Mouse (Mus musculus): ENCODE measurements at regions not wholly inside any gene's neighbourhood (a gene's known extent, or its start where the extent isn't known, plus 50 kb on each side); places are given as distances from the start of the nearest gene placed in this dataset.
A peak's percentile ranks its signal among the peaks of the same experiment; 100 is the strongest.

- DNase-seq = no peak
Observed at GRCm38 (mm10) chr1:138771307-138772011, 76.9 kb downstream of the Lhx9 start.

DNA sequence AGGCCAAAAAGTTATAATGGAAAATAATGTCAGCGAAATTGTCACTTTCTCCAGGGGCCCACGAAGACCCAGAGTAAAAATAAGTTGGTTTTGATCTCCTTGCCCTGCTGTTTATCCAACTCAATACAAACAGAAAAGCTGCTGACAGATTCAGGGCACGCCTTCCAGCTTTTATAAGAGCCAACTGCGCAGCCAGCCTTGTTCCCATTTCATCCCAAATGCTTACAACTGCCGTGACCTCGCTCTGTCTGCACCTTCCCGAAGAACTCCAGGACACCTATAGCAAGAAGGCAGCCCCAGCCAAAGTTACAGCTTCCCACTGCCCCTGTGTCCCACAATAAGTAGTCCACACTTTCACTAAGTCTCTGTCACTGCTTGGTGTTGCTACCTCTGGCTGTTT, 85.5 kb downstream of the Lhx9 start:
- no peak for DNase-seq

DNA sequence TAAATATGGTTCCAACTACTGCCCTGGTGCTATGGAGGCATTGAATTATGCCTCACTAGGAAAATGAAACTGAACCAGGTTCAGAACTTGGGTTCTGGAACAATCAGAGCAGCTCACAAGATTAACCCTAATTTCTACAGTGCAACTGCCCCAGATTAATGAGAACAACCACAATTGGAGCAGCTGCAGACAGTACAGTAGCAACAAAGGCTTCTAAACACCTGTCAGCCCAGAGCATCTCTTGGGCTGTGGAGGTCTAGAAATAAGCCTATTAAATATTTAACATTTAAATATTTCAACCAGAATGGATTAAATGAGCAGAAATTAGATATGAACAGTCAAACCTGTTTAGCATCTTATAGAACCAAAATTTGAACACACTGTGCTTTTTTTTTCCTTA, 90.6 kb downstream of the Lhx9 start:
- no peak for DNase-seq

GRCm38 (mm10) chr1:138733308-138733707, 113.4 kb upstream of the Nek7 start:
- DNase-seq = no peak

DNA sequence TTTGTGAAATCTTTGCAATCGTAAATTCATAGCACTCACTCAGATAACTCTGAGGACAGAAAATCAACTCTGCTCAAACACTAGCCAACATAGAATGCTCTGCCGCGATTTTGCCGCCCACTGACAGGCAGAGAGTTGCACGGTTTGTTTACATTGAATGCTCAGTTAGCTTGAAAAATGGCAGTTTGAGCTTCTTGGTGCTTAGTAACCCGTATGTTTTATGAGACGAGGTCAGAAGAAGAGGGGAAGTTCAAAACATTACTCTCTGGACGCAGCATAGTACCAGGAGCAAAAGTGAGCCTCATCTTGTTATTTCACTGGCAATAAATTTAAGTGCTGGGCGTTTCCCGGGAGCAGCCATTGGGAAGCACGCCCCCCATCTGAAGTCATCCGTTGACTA, 111.1 kb upstream of the Nek7 start:
- DNase-seq = no peak

- DNase-seq = no peak
Observed at GRCm38 (mm10) chr1:138729089-138729699, 109.3 kb upstream of the Nek7 start.

DNA sequence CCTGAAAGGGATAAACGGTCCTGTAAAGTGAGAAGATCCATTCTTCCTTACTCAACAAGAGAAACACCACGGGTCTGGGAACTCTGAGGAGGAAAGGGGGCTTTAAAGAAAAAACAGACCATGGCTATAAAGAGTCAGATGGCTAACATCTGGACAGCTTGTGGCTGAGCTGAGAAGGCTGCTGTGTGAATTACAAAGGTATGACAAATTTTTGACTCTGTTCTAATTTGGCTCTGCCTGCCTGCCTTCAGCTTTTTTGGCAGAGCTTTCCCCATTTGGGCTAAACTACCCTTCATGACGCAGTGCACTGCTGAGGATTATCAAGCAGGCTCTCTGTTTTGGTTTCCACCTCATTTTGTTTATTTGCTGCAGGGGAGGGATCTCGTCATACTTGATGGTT, 100.8 kb upstream of the Nek7 start:
- no peak for DNase-seq

DNA sequence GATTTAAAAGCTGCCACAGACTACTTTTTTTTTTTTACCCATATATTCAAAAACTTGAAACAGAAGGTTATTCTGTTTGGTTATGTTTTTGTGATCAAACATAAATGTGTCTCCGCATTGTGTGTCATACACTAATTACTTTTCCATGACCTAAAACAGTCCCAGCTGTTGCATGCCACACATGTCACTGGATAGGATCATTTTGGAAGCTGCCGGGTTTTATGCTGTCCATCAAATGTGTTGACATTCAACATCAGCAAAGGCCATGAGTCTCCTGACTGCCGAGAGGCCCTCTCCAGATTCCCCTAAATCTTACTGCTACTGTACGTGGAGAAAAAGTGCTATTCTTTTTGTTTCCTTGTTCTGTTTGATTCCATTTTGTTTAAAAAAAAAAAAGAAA, 99.4 kb upstream of the Nek7 start:
- DNase-seq = no peak

DNA sequence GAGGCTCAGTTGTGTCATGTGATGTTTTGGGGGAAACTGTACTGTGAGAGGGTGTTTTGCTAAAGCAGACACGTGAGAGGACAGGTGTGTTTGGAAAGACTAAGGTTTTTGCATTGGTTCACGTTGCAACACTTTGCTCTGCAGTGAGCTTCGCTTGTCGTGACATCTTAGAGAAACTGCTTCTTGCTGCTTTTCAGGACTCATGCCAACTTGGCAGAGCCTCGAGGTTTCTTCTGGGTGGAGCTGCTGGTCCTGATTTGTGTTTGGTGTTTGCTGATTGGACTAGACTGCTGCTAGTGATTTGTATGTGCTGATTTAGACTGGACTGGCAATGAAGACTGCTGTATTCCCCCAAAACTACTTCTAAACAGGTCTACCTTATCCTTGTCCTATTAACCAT, 97.0 kb upstream of the Nek7 start:
- no peak for DNase-seq

GRCm38 (mm10) chr1:138715162-138715561, 95.2 kb upstream of the Nek7 start:
- DNase-seq = no peak

DNA sequence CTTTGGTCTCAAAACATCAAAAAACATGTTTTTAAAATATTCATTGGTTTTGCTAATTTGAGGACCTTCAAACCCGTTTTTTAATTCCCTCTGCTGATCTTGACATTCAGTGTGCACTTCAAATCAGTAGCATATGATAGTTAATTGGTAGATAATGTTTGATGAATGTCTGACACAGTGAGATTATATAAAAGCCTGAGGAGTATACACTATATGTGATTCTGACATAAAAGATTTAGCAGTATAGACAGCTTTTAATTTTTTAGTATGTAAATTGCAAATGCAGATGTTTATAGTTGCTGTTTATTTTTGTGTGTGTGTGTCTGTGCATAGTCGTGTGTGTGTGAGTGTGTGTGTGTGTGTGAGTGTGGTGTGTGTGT, 89.3 kb upstream of the Nek7 start:
- DNase-seq = no peak

GRCm38 (mm10) chr1:138708507-138709228, 88.7 kb upstream of the Nek7 start:
- DNase-seq = no peak

- DNase-seq = no peak
Observed at GRCm38 (mm10) chr1:138707913-138708312, 88.0 kb upstream of the Nek7 start.

GRCm38 (mm10) chr1:138703291-138703690, 83.3 kb upstream of the Nek7 start:
- no peak for DNase-seq

GRCm38 (mm10) chr1:138689234-138689633, 69.3 kb upstream of the Nek7 start:
- no peak for DNase-seq

- DNase-seq = peak; percentile 69
Observed at GRCm38 (mm10) chr1:138686746-138687145, 66.8 kb upstream of the Nek7 start.

GRCm38 (mm10) chr1:138683711-138684110, 63.8 kb upstream of the Nek7 start:
- no peak for DNase-seq

- no peak for DNase-seq
Observed at GRCm38 (mm10) chr1:138681970-138682369, 62.0 kb upstream of the Nek7 start.

DNA sequence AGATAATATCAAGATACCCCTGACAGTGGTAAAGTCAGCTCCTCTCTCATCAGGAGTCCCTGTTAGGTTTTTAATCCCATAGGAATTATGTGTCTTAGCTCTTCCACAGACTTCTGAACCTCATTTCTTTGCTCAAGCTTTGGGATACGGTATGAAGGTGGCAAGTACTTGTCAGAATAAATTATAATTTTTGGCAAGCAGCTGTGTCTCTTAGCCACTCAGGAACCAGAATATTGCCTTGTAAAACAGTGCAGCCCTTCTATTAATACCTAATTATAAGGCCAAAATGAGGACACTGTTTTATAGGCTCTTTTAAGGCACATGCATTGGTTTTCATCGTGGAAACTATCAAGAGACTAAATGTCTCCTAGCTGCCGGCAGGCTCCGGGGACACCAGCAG, 54.3 kb upstream of the Nek7 start:
- no peak for DNase-seq
